Mouse (Mus musculus) Patski (cell line): ENCODE results near the gene Sipa1l3. TPM values are rescaled to one million over a fixed set of nuclear protein-coding genes. Genes with fewer than 3 reads are reported as not detected.

Experiments
- ATAC-seq: fragments of 100-300 bp; one replicate; pipeline ENCODE4 v1.8.0; 2021
- CTCF ChIA-PET: fragments of 350-600 bp; sonication (Branson Sonifier 250); formaldehyde crosslinking; loops from one replicate; lab custom pipeline; 2022; ENCODE audit warnings: inconsistent platforms; lab: Charles Lee
- POLR2A ChIA-PET: fragments of 350-600 bp; sonication (Branson Sonifier 250); formaldehyde crosslinking; loops from one replicate; lab custom pipeline; 2022; ENCODE audit warnings: antibody characterized with exemption, inconsistent platforms; lab: Charles Lee
- DNase-seq: peaks from one replicate; pipeline ENCODE4 v3.0.0-alpha.2; 2011; ENCODE audit warnings: low read depth, low spot score
- H3K27me3 ChIP-seq: fragments of 371-371 bp; one replicate; pipeline ENCODE4 v1.5.1; 2021
- CTCF ChIP-seq: fragments of 100-300 bp; IDR thresholded peaks from one replicate; pipeline ENCODE4 v1.5.1; 2021
- in situ Hi-C: fragments of 300-500 bp; cut with MboI; formaldehyde crosslinking; loops from 3 replicates; pipeline ENCODE4 v1.11.1; 2018; ENCODE audit warnings: low pct_unique_long_range_greater_than_20kb, mixed read lengths
- polyA plus RNA-seq: library from polyadenylated mRNA; unstranded; gene quantifications from one replicate; pipeline ENCODE4 v1.2.3, GENCODE M21; 2021

Gene Sipa1l3
- polyA plus RNA-seq, 1 experiment from 2014 or later, result 27.2 TPM

DNA sequence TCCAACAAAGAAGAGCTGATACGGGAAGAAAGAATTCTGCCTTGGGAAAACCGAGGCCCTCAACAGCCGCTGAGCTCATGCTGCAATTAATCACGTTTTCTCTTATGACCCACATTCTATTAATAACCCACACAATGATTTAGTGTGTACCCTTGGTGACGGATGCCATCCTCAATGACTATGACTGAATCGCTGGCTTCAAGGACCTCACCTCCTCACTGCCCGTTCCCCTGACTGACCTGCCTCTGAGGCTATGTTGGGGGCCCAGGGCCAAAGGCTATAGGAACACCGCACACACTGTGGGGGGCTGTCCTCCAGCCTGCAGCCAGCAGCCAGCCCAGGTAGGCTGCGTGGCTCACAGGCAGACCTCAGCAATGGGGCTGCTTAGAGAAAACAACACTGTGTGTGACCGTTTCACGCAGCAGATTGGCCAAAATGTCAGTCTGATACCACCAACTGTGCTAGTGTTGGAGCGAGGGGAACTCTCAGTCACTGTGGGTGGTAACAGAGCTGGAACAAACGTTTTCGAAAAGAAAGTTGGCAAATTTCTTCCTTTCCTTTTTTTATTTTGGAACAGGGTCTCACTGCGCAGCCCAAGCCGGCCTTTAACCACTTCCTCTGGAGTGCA lies 79.7 kb downstream of the Sipa1l3 start:
- CTCF ChIA-PET, result no interaction called here
- POLR2A ChIA-PET, result no interaction called here
- DNase-seq, result no peak
- peak; percentile 23 for ATAC-seq
- in situ Hi-C loops, result no loop called here
- TF ChIP-seq CTCF, result no peak
- H3K27me3 ChIP-seq, result no peaks in the 10 kb centered on the region

DNA sequence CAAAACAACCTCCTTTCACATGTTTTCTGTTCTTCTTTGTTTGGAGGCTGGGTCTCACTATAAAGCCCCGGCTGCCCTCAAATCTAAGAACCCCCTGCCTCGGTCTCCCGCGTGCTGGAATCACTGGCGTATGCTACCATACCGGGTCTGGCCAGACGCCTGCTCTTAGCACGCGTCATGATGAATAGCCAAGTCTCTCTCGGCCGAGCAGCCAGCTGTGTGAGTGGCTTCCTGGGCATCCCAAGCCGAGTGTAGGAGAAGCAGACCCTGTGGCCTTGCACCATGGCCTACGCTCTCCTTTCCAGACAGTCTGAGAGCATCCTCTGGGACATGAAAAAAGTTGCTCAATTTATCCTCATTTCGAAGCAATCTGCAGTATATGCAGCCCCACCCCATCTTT lies 80.2 kb downstream of the Sipa1l3 start:
- in situ Hi-C loops, result no loop called here
- no peaks in the 10 kb centered on the region for H3K27me3 ChIP-seq
- ATAC-seq (no peak), DNase-seq (no peak)
- TF ChIP-seq CTCF, result no peak
- CTCF ChIA-PET, result interaction anchor here (2.1 kb wide), 1 partner anchor 36 kb away, joined by 4 read pairs; no protein-coding TSS in a partner anchor
- POLR2A ChIA-PET, result no interaction called here

GRCm38 (mm10) chr7:29437072-29437471 lies 81.4 kb downstream of the Sipa1l3 start:
- no peak for ATAC-seq
- TF ChIP-seq CTCF, result no peak
- CTCF ChIA-PET, result interaction anchor here (2.1 kb wide), 1 partner anchor 37 kb away, joined by 4 read pairs; no protein-coding TSS in a partner anchor

GRCm38 (mm10) chr7:29434313-29435035 lies 84.0 kb downstream of the Sipa1l3 start:
- in situ Hi-C loops, result no loop called here
- ATAC-seq (no peak), DNase-seq (no peak)
- H3K27me3 ChIP-seq, result no peaks in the 10 kb centered on the region
- TF ChIP-seq CTCF, result no peak
- ChIA-PET POLR2A (no interaction called here), CTCF (no interaction called here)

More at GRCm38 (mm10) chr7:29437072-29437471, 81.4 kb downstream of the Sipa1l3 start:
- POLR2A ChIA-PET, result no interaction called here
- H3K27me3 ChIP-seq, result no peaks in the 10 kb centered on the region
- in situ Hi-C loops, result no loop called here
- DNase-seq, result no peak

DNA sequence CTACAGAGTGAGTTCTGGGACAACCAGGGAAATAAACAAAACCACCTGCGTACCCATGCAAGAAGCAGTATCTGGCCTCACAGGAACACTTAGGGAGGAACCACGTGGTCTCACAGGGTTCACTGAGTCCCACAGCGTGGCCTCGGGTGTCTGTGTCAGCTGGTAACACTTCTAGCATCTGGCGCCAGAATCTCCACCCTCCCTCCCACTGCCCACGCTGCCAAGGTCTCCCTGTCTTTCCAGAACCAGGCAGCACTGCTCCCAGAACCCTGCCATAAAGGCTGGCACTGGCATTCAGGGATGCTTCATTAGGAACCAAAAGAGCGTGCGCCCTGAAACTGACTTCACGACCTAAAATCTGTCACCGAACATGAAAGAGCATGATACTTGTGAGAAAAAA lies 84.7 kb downstream of the Sipa1l3 start:
- ATAC-seq, result no peak
- in situ Hi-C loops, result no loop called here
- no peaks in the 10 kb centered on the region for H3K27me3 ChIP-seq
- CTCF ChIA-PET, result no interaction called here
- no peak for TF ChIP-seq CTCF
- no peak for DNase-seq
- POLR2A ChIA-PET, result no interaction called here

- DNase-seq (no peak), ATAC-seq (no peak)
- in situ Hi-C loops, result no loop called here
- ChIA-PET CTCF (interaction anchor here (0.7 to 1.5 kb wide), 4 partner anchors 9 to 90 kb away, joined by 3 to 9 read pairs (median 4); no protein-coding TSS in a partner anchor), POLR2A (interaction anchor here (0.7 to 1.1 kb wide), 2 partner anchors 36 to 85 kb away, joined by 3 to 5 read pairs; partner anchors contain the start of gene Sipa1l3)
- H3K27me3 ChIP-seq, result no peaks in the 10 kb centered on the region
- TF ChIP-seq CTCF, result no peak
Observed at GRCm38 (mm10) chr7:29432947-29433553, 85.4 kb downstream of the Sipa1l3 start.

- H3K27me3 ChIP-seq, result no peaks in the 10 kb centered on the region
- in situ Hi-C loops, result no loop called here
- POLR2A ChIA-PET, result interaction anchor here (0.7 to 1.1 kb wide), 2 partner anchors 37 to 86 kb away, joined by 3 to 5 read pairs; partner anchors contain the start of gene Sipa1l3
- TF ChIP-seq CTCF, result no peak
- CTCF ChIA-PET, result interaction anchor here (0.7 to 1.5 kb wide), 4 partner anchors 9 to 91 kb away, joined by 3 to 9 read pairs (median 4); no protein-coding TSS in a partner anchor
- DNase-seq (no peak), ATAC-seq (peak; percentile 32)
Observed at GRCm38 (mm10) chr7:29432180-29432946, 86.1 kb downstream of the Sipa1l3 start.

DNA sequence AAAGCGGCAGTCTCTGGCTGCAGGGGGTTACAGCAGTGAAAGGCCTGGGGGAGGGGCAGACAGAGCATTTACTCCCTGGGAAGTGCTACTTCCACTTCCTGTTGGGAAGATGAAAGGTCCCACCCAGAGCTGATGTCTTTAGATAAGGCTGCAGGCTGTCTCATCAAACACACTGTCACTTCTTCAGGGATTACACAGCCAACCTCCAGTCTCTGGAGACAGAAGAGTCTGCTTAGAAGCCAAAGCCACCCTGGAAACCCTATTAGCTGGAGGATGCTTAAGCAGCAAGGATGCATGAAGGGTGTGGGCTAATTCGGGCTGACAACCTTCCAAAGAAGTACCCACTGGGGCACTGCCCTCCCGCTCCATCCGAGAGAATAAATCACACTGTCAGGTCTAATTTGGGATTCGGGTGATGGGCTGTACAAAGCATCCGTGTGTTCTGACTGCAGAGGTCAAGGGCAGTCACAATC lies 87.7 kb downstream of the Sipa1l3 start:
- ATAC-seq (no peak), DNase-seq (no peak)
- in situ Hi-C loops, result no loop called here
- ChIA-PET CTCF (interaction anchor here (1.4 kb wide), 1 partner anchor 9 kb away, joined by 5 read pairs; no protein-coding TSS in a partner anchor), POLR2A (interaction anchor here (1.0 kb wide), 1 partner anchor 13 kb away, joined by 4 read pairs; no protein-coding TSS in a partner anchor)
- no peaks in the 10 kb centered on the region for H3K27me3 ChIP-seq
- no peak for TF ChIP-seq CTCF

GRCm38 (mm10) chr7:29426056-29426455 lies 92.4 kb downstream of the Sipa1l3 start:
- no peak for TF ChIP-seq CTCF
- DNase-seq (no peak), ATAC-seq (no peak)
- in situ Hi-C loops, result no loop called here
- ChIA-PET POLR2A (interaction anchor here (0.6 kb wide), 1 partner anchor 607 kb away, joined by 3 read pairs; no protein-coding TSS in a partner anchor), CTCF (interaction anchor here (0.8 to 2.4 kb wide), 4 partner anchors 9 to 95 kb away, joined by 3 to 9 read pairs (median 3); no protein-coding TSS in a partner anchor)
- no peaks in the 10 kb centered on the region for H3K27me3 ChIP-seq
